Mouse (Mus musculus): ENCODE results near the gene Cdca8. TPM values are rescaled to one million over a fixed set of nuclear protein-coding genes. Genes with fewer than 3 reads are reported as not detected.

Gene Cdca8
- polyA plus RNA-seq, 1 experiment = 74.9 TPM

GRCm38 (mm10) chr4:124957284-124957683 lies 18.2 kb upstream of the Cdca8 start:
- Histone ChIP-seq H3K36me3 (replicated peaks; ENCODE audit: low read length) (no peaks in the 10 kb centered on the region), H3K4me3 (replicated peaks) (no peak overlapping the region), H3K9me3 (peaks cover 5% of the 10 kb centered on the region; the same call in 1 of the 2 replicates), H3K4me1 (peaks cover 72% of the 10 kb centered on the region), H3K27me3 (replicated peaks) (peaks cover 61% of the 10 kb centered on the region)
- TF ChIP-seq GATA1 (IDR thresholded peaks at IDR 0.05; ENCODE audit: borderline replicate concordance, low read length) = no peak
- TF ChIP-seq FLI1 (IDR thresholded peaks at IDR 0.05; ENCODE audit: low read length) = no peak

DNA sequence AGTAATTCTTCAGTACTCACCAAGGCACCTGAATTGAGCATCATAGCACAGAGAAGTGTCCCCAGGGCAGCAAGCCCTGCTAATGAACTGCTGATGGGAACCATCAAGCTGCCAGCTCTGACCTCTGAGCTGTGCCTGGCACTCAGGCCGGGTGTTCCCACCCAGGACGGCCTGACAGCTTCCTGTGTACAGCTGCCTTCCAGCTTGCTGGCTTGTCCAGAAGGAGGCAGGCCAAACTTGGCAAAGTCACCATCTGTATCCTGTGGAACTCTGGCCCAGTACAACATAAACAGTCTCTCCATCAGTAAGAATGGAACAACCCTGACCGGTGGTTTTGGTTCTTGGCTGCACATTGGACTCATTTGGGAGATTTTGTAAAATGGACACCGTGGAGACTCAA lies 14.4 kb upstream of the Cdca8 start:
- no peak overlapping the region for H3K4me3 ChIP-seq (replicated peaks)
- peaks cover 5% of the 10 kb centered on the region; the same call in 1 of the 2 replicates for H3K9me3 ChIP-seq
- peaks cover 72% of the 10 kb centered on the region for H3K27me3 ChIP-seq (replicated peaks)
- TF ChIP-seq FLI1 (IDR thresholded peaks at IDR 0.05; ENCODE audit: low read length) (no peak), GATA1 (IDR thresholded peaks at IDR 0.05; ENCODE audit: borderline replicate concordance, low read length) (no peak)
- peaks cover 48% of the 10 kb centered on the region for H3K4me1 ChIP-seq
- no peaks in the 10 kb centered on the region for H3K36me3 ChIP-seq (replicated peaks; ENCODE audit: low read length)

GRCm38 (mm10) chr4:124951036-124951433 lies 11.9 kb upstream of the Cdca8 start:
- H3K27me3 ChIP-seq (replicated peaks) = peaks cover 58% of the 10 kb centered on the region
- H3K36me3 ChIP-seq (replicated peaks; ENCODE audit: low read length) = peaks cover 4% of the 10 kb centered on the region
- H3K9me3 ChIP-seq = peaks cover 5% of the 10 kb centered on the region; the same call in 1 of the 2 replicates
- peaks cover 31% of the 10 kb centered on the region for H3K4me1 ChIP-seq
- H3K4me3 ChIP-seq (replicated peaks) = no peak overlapping the region
- no peak for TF ChIP-seq GATA1 (IDR thresholded peaks at IDR 0.05; ENCODE audit: borderline replicate concordance, low read length)
- TF ChIP-seq FLI1 (IDR thresholded peaks at IDR 0.05; ENCODE audit: low read length) = no peak

DNA sequence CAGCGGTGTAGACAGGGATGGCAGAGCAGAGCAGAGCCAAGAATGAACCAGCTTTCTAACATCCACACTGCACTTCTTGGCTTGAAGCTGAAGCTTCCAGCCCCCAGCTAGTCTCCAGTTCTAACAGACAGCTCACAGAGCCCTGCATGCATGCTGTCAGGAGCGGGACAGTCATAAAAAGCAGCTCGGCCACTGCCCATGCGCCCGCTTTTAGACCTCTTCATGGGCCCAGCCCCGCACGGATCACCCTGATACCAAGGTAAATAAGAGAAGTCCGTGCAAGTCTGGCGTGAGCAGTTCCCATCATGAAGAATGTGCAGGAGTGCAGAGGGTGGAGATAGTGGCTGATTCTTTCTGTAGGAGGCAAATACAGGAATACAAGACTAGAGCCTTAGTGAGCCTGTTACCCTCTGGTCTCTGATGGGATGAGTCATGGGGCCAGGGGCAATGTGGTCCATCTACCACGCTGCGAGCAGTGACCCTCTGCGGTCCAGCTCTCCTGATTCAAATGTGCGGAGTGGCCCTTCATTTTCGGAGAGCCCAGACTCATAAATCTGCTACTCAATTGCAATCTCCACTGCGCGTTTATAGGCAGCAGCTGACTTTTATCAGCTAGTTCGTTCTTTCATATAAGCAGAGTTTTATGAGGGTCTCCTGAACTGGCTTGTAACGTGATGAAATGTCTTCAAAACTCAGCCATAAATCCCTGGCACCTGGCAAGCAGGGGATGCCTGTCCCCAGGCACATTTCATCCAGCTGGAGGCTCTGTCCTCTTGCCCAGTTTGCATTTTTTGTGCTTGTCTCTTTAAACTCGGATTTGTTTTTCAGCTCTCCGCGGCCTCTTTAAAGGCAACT lies 11.3 kb upstream of the Cdca8 start:
- H3K4me1 ChIP-seq = peaks cover 30% of the 10 kb centered on the region
- H3K27me3 ChIP-seq (replicated peaks) = peaks cover 52% of the 10 kb centered on the region
- no peak overlapping the region for H3K4me3 ChIP-seq (replicated peaks)
- H3K36me3 ChIP-seq (replicated peaks; ENCODE audit: low read length) = peaks cover 8% of the 10 kb centered on the region
- H3K9me3 ChIP-seq = peaks cover 5% of the 10 kb centered on the region; the same call in 1 of the 2 replicates
- no peak for TF ChIP-seq FLI1 (IDR thresholded peaks at IDR 0.05; ENCODE audit: low read length)
- TF ChIP-seq GATA1 (IDR thresholded peaks at IDR 0.05; ENCODE audit: borderline replicate concordance, low read length) = no peak

DNA sequence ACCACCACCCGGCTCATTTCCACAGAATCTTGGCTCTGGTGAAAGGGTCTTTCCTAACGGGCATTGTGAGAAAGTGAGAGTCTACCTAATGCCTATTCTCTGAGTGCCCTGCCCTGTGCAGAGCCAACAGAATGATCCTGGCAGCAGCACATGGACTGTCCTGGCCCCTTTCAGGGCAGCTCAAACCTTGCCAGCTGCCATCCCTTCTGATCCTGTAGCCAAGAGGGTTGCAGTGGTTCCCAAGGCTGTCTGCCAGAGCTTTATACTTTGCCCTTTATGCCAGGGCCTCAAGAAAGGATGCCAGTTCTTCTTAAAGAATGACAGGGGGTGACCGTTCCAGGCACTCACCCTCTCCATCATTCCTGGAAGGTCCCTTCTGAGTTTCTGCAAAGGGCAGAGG lies 10.4 kb upstream of the Cdca8 start:
- peaks cover 11% of the 10 kb centered on the region for H3K36me3 ChIP-seq (replicated peaks; ENCODE audit: low read length)
- TF ChIP-seq GATA1 (IDR thresholded peaks at IDR 0.05; ENCODE audit: borderline replicate concordance, low read length) (no peak), FLI1 (IDR thresholded peaks at IDR 0.05; ENCODE audit: low read length) (no peak)
- peaks cover 32% of the 10 kb centered on the region for H3K4me1 ChIP-seq
- no peak overlapping the region for H3K4me3 ChIP-seq (replicated peaks)
- H3K9me3 ChIP-seq = no peaks in the 10 kb centered on the region
- H3K27me3 ChIP-seq (replicated peaks) = peaks cover 43% of the 10 kb centered on the region

- Histone ChIP-seq H3K4me3 (replicated peaks) (no peak overlapping the region), H3K4me1 (peaks cover 9% of the 10 kb centered on the region), H3K36me3 (replicated peaks; ENCODE audit: low read length) (peaks cover 51% of the 10 kb centered on the region), H3K9me3 (no peaks in the 10 kb centered on the region), H3K27me3 (replicated peaks) (peaks cover 12% of the 10 kb centered on the region)
- TF ChIP-seq GATA1 (IDR thresholded peaks at IDR 0.05; ENCODE audit: borderline replicate concordance, low read length) (no peak), FLI1 (IDR thresholded peaks at IDR 0.05; ENCODE audit: low read length) (no peak)
Observed at GRCm38 (mm10) chr4:124944961-124945360, 5.8 kb upstream of the Cdca8 start.

DNA sequence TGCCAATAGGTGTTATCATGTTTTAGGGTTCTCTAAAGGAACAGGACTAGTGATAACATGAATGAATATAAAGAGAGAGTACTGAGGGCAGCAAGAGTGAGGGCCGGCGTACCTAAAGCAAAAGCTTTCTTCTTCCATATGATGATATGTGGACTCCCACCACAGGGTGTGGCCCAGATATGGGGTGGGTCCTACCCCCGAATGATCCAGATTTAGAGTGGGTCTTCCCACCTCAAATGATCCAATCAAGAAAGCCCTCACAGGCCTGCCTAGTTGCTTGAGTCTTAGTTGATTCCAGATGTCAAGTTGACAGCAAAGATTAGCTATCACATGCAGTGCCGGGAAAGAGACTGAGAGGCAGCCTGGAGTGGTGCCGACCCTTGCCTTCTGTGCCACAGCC lies 4.7 kb upstream of the Cdca8 start:
- Histone ChIP-seq H3K9me3 (no peaks in the 10 kb centered on the region), H3K4me3 (replicated peaks) (no peak overlapping the region), H3K27me3 (replicated peaks) (peaks cover 4% of the 10 kb centered on the region), H3K4me1 (peaks cover 9% of the 10 kb centered on the region), H3K36me3 (replicated peaks; ENCODE audit: low read length) (peaks cover 61% of the 10 kb centered on the region)
- TF ChIP-seq GATA1 (IDR thresholded peaks at IDR 0.05; ENCODE audit: borderline replicate concordance, low read length) (no peak), FLI1 (IDR thresholded peaks at IDR 0.05; ENCODE audit: low read length) (no peak)

GRCm38 (mm10) chr4:124943022-124943421 lies 3.9 kb upstream of the Cdca8 start:
- Histone ChIP-seq H3K9me3 (no peaks in the 10 kb centered on the region), H3K27me3 (replicated peaks) (no peaks in the 10 kb centered on the region), H3K4me1 (peaks cover 16% of the 10 kb centered on the region), H3K36me3 (replicated peaks; ENCODE audit: low read length) (peaks cover 68% of the 10 kb centered on the region), H3K4me3 (replicated peaks) (no peak overlapping the region)
- TF ChIP-seq FLI1 (IDR thresholded peaks at IDR 0.05; ENCODE audit: low read length) (no peak), GATA1 (IDR thresholded peaks at IDR 0.05; ENCODE audit: borderline replicate concordance, low read length) (no peak)

GRCm38 (mm10) chr4:124936613-124937471 lies 2.3 kb downstream of the Cdca8 start, which contains the start of gene 9930104L06Rik:
TSS of gene 9930104L06Rik (plus strand) at chr4:124937048.
- H3K4me1 ChIP-seq = peaks cover 31% of the 10 kb centered on the region
- H3K9me3 ChIP-seq = no peaks in the 10 kb centered on the region
- TF ChIP-seq FLI1 (IDR thresholded peaks at IDR 0.05; ENCODE audit: low read length) = 0 out of 2 replicates have a peak, but pooled peaks have one; percentile 46
- no peak for TF ChIP-seq GATA1 (IDR thresholded peaks at IDR 0.05; ENCODE audit: borderline replicate concordance, low read length)
- no peaks in the 10 kb centered on the region for H3K27me3 ChIP-seq (replicated peaks)
- H3K36me3 ChIP-seq (replicated peaks; ENCODE audit: low read length) = peaks cover 38% of the 10 kb centered on the region
- peak within 1 kb of the TSS; percentile 99 for H3K4me3 ChIP-seq (replicated peaks)

All from megakaryocyte, embryonic 14.5 days (primary cell).